Mouse (Mus musculus): ENCODE results near the gene Sst. TPM values are rescaled to one million over a fixed set of nuclear protein-coding genes. Genes with fewer than 3 reads are reported as not detected.
"Not testable (repeated sequence)": the region's sequence is repeated elsewhere in the genome, so short reads cannot be mapped to it uniquely, and the experiment has no call there.

Sst gene
- total RNA-seq (2017), result not detected in 2 replicates

- ATAC-seq (replicated peaks; ENCODE audit: low read depth, poor library complexity, severe bottlenecking), result no peak
Measured at GRCm38 (mm10) chr16:23890636-23891035, at the start of gene Sst. Gene Sst (minus strand): TSS chr16:23890958.

- ATAC-seq (replicated peaks; ENCODE audit: low read depth, poor library complexity, severe bottlenecking), result no peak
Measured at GRCm38 (mm10) chr16:23934397-23934796, 43.6 kb upstream of the Sst start.

DNA sequence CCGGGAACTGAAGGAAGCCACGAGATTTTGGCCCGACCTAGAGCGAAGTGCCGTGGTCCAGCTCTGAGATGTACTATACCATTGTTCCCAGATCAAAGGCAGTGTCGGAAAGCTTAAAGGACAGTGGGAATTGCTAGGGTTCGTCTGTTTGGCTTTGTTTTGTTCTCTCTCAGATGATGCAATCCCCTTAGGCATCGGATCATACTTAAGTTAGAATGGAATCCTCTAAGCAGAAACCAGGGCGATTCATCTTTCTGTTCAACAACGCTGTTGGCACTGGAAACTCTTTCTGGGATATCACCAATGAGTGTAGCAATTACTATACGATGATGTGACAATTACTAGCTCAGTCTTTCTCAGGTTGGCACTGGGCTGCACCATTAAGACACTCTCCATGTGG is 41.5 kb upstream of the Sst start, which contains the start of gene Rtp2:
Gene Rtp2 (minus strand): TSS at position 101 of the 400 bp plus-strand sequence.
- no peak for ATAC-seq (replicated peaks; ENCODE audit: low read depth, poor library complexity, severe bottlenecking)

- ATAC-seq (replicated peaks; ENCODE audit: low read depth, poor library complexity, severe bottlenecking), result no peak
Measured at GRCm38 (mm10) chr16:23931275-23931674, 40.5 kb upstream of the Sst start.

DNA sequence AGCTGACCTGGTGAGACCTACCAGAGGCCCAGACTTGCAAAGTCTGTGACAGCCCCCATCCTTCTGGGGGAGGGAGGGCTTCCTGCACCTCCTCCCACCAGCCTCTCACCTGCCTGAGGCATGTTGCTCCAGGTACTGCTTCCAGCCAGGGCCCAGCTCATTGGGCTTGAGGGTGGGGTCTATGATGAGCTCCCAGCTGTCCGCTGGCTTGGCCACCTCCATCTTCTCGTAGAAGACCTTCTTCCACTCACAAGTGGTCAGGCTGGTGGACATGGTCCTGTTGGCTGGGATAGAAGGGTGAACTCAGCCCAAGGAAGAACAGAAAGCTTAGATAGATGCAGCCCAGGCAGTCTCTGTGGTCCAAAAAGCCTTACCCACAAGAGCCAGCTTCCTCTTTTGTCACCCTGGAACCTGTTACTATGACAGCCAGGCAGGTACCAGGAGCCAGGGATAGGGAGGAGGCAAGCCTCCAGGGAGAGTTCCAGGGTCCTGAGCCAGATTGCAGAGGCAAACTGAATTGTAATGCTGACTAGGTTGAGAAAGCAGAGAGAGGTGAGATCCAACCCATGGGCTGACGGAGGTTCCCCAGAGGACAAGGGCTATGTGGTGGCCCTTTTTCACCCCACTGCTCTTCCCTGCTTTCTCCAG is 39.8 kb upstream of the Sst start:
- no peak for ATAC-seq (replicated peaks; ENCODE audit: low read depth, poor library complexity, severe bottlenecking)

GRCm38 (mm10) chr16:23927301-23928114 is 36.8 kb upstream of the Sst start:
- peak; percentile 95 for ATAC-seq (replicated peaks; ENCODE audit: low read depth, poor library complexity, severe bottlenecking)

DNA sequence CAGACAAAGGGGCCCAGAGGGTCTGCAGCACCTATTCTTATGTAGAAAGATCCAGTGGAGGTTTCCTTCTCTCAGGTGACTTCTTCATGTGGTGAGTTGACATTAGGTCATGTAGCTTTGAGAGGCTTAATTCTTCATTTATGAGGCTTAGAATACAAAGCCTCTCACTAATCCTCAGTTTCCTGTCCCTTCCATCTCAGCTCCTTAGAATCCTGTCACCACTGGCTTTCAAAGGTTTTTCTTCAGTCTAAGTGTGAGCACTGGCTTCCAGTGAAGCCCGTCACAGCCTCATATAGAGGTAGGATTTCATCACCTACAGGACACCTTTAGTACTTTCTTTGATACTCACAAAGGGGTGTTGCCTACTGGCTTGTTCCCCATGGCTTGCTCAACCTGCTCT is 32.1 kb upstream of the Sst start:
- ATAC-seq (replicated peaks; ENCODE audit: low read depth, poor library complexity, severe bottlenecking), result no peak

GRCm38 (mm10) chr16:23921697-23922096 is 30.9 kb upstream of the Sst start:
- ATAC-seq (replicated peaks; ENCODE audit: low read depth, poor library complexity, severe bottlenecking), result no peak

GRCm38 (mm10) chr16:23919418-23919817 is 28.7 kb upstream of the Sst start:
- no peak for ATAC-seq (replicated peaks; ENCODE audit: low read depth, poor library complexity, severe bottlenecking)

GRCm38 (mm10) chr16:23913401-23913800 is 22.6 kb upstream of the Sst start:
- ATAC-seq (replicated peaks; ENCODE audit: low read depth, poor library complexity, severe bottlenecking), result no peak

DNA sequence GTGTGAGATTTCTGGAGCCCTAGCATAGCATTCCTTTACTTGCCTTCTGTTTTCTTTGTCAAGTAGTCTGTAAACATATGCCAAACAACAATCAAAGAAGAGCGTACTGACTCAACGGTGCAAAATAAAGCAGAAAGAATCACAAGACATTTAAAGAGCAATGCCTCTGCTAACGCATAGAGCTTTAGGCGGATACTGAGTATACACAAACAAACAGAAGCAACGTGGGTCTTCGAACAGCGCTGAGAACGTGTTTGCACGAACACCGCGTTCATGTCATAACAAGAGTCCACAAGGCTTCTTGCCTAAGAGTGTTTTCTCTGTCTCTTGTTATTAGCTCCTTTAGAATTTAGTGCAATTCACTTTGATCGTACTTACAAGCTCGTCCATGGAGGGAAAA is 22.0 kb upstream of the Sst start:
- no peak for ATAC-seq (replicated peaks; ENCODE audit: low read depth, poor library complexity, severe bottlenecking)

DNA sequence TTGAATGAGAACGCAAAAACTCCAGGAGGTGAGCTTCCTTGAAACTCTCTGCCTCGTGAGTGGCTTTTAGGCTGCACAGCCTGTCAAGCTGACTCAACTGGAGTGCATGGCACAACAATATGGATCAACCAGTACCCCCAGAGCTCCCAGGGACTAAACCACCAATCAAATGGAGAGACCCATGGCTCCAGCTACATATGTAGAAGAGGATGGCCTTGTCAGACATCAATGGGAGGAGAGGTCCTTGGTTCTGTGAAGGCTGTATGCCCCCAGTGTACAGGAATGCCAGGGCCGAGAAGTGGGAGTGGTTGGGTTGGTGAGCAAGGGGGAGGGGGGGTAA is 18.2 kb upstream of the Sst start:
- ATAC-seq (replicated peaks; ENCODE audit: low read depth, poor library complexity, severe bottlenecking), result not testable (repeated sequence)

DNA sequence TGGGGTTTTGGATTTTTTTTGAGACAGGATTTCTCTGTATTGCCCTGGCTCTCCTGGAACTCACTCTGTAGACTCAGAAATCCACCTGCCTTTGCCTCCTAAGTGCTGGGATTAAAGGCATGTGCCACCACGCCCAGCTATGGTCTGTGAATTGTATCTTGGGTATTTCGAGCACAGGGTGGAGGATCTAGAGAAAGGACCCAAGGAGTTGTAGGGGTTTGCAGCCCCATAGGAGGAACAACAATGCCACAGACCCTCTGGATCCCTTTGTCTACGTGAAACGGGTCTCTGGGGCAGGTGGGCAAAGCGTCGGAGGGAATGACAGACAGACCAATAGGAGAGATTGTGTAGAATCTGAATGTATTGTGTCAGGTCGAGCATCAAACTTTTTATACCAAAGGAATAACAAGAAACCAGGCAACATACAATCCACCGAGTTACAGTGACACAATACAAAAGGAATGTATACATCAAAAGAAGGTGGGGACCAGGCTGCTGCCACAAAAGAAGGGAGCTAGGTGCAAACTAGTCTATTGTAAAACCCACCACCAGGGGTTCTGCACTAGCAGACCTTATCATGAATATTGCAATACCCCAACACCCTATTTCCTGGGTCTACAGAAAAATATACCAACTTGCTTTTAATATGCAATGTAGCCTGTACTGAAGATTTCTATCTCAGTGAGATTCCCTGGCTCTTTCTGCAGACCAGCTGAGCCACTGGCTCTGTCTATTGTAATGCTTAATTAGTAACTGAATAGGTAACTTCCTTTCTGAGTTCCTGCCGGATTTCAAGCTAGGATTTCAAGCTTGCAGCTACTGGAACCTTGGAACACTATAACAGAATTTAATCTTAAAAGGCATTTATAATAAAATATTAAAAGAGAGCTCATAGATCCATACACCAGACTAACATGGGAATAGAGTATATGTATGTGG is 17.6 kb upstream of the Sst start:
- ATAC-seq (replicated peaks; ENCODE audit: low read depth, poor library complexity, severe bottlenecking), result not testable (repeated sequence)

DNA sequence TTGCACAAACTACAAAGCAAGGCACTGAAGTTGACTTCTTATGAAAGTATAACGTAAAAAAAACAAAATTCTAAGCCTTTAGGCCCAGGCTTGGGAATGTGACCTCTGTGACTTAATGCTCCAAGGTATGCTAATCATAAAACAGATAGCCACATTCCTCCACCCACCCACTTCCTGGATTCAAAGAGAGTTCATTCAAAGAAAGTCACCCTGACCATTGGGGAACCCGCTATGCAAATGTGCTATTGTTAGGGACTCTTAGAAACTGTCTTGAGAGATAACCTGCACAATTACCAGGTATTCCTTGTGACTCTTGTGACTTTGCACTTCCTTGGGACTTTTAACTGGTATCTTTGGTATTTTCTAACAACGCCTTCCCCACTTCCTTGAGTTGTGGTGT is 15.8 kb upstream of the Sst start:
- not testable (repeated sequence) for ATAC-seq (replicated peaks; ENCODE audit: low read depth, poor library complexity, severe bottlenecking)

DNA sequence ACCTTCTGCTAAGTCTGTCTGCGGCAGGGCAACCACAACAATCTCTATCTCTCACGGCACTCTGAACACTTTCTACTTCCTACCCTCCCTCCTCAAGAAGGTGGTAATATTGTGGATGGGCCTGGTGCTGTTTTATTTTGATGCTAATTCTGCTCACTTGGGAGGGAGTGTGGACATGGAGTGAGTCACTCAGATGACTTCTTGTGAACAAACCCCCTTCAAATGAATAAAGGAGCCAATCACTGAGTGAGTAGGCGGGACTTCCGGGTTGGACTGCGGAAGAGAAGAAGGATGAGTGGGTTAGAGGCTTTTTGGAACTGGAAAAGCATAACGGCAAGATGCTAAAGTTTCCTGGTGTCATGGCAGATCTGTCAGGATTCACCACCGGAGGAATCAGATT is 10.7 kb upstream of the Sst start:
- no peak for ATAC-seq (replicated peaks; ENCODE audit: low read depth, poor library complexity, severe bottlenecking)

DNA sequence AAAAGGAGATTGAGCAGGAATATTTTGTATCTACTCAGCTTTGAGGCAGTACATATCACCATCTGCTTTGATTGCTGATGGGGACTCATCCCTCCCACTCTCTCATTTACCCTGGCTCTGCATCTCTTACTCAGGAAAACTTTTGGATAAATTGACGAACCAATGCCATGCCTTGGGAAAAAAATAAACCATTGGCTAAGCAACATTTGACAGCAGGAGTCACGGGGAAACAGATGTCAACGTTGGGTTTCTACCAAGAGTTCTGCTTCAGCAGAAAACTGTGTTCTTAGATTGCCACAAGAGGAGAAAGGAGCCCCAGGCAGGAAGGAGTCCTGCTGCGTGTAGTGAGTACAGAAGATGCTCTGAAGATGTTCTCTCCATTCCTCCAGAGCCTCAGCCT is 9.3 kb upstream of the Sst start:
- ATAC-seq (replicated peaks; ENCODE audit: low read depth, poor library complexity, severe bottlenecking), result no peak

DNA sequence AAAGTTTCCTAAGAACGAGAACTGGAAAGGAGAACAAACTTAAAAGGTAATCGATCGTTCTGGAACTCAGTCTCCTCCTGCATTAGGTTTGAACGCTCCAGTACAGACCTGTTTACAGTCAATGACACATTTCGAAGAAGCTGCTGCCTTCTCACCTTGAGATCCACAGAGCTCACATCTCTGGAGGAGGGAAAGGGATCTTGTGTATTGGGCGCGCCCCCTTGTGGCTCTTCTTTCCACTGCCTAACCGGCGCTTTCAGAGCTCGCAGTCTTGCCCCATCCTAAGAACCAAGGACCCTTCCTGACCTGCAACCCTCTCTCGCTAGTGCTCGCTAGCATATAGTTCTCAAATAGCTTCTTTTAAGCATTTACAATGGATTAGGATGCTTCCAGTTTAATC is 8.1 kb upstream of the Sst start:
- peak; percentile 86 for ATAC-seq (replicated peaks; ENCODE audit: low read depth, poor library complexity, severe bottlenecking)

DNA sequence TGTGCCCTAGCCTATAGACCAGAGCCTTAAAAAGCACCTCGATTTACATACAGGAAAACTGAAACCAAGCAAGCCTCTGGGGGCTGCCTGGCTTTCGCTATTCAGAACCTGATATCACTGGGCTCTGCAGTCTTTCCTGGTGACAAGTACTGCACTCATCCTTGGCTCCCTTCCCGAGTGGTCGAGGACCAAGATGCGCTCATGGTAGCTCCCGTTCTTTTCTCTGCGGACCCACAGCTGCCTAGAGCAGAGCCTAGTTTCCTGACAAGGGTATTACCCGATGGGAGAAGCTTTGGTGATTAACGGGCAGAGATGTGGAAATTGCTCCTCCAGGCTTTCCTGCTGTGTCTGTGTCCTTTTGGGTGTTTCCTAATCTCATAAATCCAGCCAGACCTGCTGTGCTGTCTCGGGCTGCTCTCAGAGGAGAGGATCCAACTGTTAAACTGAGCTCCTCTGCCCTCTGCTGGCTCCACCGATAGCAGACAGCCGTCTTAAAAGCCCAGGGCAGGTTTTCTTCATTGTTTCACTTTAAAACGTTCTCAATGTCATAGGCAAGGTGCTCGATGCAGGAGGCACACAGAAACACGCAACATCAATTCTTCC is 7.3 kb upstream of the Sst start:
- ATAC-seq (replicated peaks; ENCODE audit: low read depth, poor library complexity, severe bottlenecking), result peak; percentile 93

- ATAC-seq (replicated peaks; ENCODE audit: low read depth, poor library complexity, severe bottlenecking), result no peak
Measured at GRCm38 (mm10) chr16:23897486-23897885, 6.7 kb upstream of the Sst start.

- ATAC-seq (replicated peaks; ENCODE audit: low read depth, poor library complexity, severe bottlenecking), result no peak
Measured at GRCm38 (mm10) chr16:23895135-23895534, 4.4 kb upstream of the Sst start.
